9 mouse cellular contexts compared by ENCODE assay signal in genomic region chr9:46389741-46390140, GRCm38 (mm10).
DNase-seq lines count a peak whose midpoint lies in the region; ATAC-seq and TF ChIP-seq lines count a peak whose summit lies in the region.
"Had no signal": no experiment of that assay in that cellular context is flagged by ENCODE, and none has a peak within 500 bp of the region (broad histone marks: within the 10 kb centered on the region; RNA-seq: fewer than 3 reads in every experiment).

No protein-coding gene starts in this region.

- DNase-seq in lung, postnatal 0 days (ENCODE audit: low spot score): peak; percentile 12
- no peak for DNase-seq in lung, postnatal 10 days
- peak; percentile 74 for DNase-seq in forebrain, embryonic 14.5 days (ENCODE audit: low spot score)
- peak; percentile 63 to 69 for DNase-seq in kidney, postnatal 36 days
- no peak for DNase-seq in spleen, postnatal 4 days (ENCODE audit: low spot score in 2 of 2)
- DNase-seq in thymus, adult 2 months: no peak
- no peak for DNase-seq in urinary bladder, postnatal 36 days (ENCODE audit: low spot score in 2 of 2)

- no peak for TF ChIP-seq POLR2A in olfactory bulb, adult 2 months (IDR thresholded peaks at IDR 0.05; ENCODE audit: insufficient read depth, low read depth, low read length)
- TF ChIP-seq POLR2A in thymus, adult 2 months (IDR thresholded peaks at IDR 0.05; ENCODE audit: control insufficient read depth, extremely low read depth, insufficient read depth, low read length, poor library complexity): no peak

- ATAC-seq in lung, postnatal 0 days: no peak
- peak; percentile 43; the same call in 1 of the 2 replicates for ATAC-seq in forebrain, embryonic 14.5 days

- no peak for TF ChIP-seq CTCF in lung, postnatal 0 days (IDR thresholded peaks at IDR 0.05)
- no peak for TF ChIP-seq CTCF in olfactory bulb, adult 2 months (IDR thresholded peaks at IDR 0.05; ENCODE audit: insufficient read depth, low read depth, low read length)
- TF ChIP-seq CTCF in thymus, adult 2 months (IDR thresholded peaks at IDR 0.05; ENCODE audit: borderline replicate concordance, control insufficient read depth, extremely low read depth, insufficient read depth, low read length, poor library complexity): no peak

- H3K4me3 ChIP-seq in lung, postnatal 0 days (ENCODE audit: low read depth, low read length): peak overlapping the region; percentile 30
- H3K4me3 ChIP-seq in forebrain, embryonic 14.5 days (ENCODE audit: low read depth, low read length): peak overlapping the region; percentile 38
- 0 out of 2 replicates have a peak overlapping the region, but pooled peaks have one; percentile 13 for H3K4me3 ChIP-seq in olfactory bulb, adult 2 months (ENCODE audit: insufficient read depth, low read depth, low read length)
- H3K4me3 ChIP-seq in thymus, adult 2 months (ENCODE audit: control insufficient read depth, insufficient read depth, low read length): no peak overlapping the region

- TF ChIP-seq EP300 in lung, postnatal 0 days (IDR thresholded peaks at IDR 0.05): no peak

- H3K27me3 ChIP-seq in lung, postnatal 0 days (replicated peaks; ENCODE audit: insufficient read depth, low read length): no peaks in the 10 kb centered on the region
- H3K27me3 ChIP-seq in forebrain, embryonic 14.5 days (replicated peaks; ENCODE audit: control insufficient read depth, insufficient read depth, low read length): peaks cover 4% of the 10 kb centered on the region; the same call in 1 of the 2 replicates
- no peaks in the 10 kb centered on the region; the same call in 1 of the 2 replicates for H3K27me3 ChIP-seq in thymus, adult 2 months (ENCODE audit: control insufficient read depth, insufficient read depth, low read length)

- no peak overlapping the region for H3K9ac ChIP-seq in lung, postnatal 0 days (replicated peaks; ENCODE audit: low read depth)
- H3K9ac ChIP-seq in forebrain, embryonic 14.5 days (ENCODE audit: low read length): peak overlapping the region; percentile 77

- H3K27ac ChIP-seq in lung, postnatal 0 days (ENCODE audit: low read length): no peak overlapping the region
- H3K27ac ChIP-seq in forebrain, embryonic 14.5 days (ENCODE audit: low read depth, low read length): peak overlapping the region; percentile 72
- H3K27ac ChIP-seq in olfactory bulb, adult 2 months (ENCODE audit: insufficient read depth, low read depth, low read length): no peak overlapping the region
- no peak overlapping the region for H3K27ac ChIP-seq in thymus, adult 2 months (ENCODE audit: control insufficient read depth, insufficient read depth, low read length)
- H3K27ac ChIP-seq: macrophage had no signal

- WGBS in lung, postnatal 0 days: 6% methylated on average over 9 of the region's 9 CpGs
- 3% methylated on average over 9 of the region's 9 CpGs for WGBS in forebrain, embryonic 14.5 days
- WGBS in olfactory bulb, adult 2 months: 2% methylated on average over 9 of the region's 9 CpGs
- WGBS in thymus, adult 2 months: 13% methylated on average over 9 of the region's 9 CpGs

- H3K36me3 ChIP-seq in lung, postnatal 0 days (ENCODE audit: insufficient read depth, low read length): no peaks in the 10 kb centered on the region
- no peaks in the 10 kb centered on the region for H3K36me3 ChIP-seq in forebrain, embryonic 14.5 days (ENCODE audit: control insufficient read depth, insufficient read depth, low read length)
- H3K36me3 ChIP-seq in thymus, adult 2 months (ENCODE audit: control insufficient read depth, insufficient read depth, low read length): no peaks in the 10 kb centered on the region

- no peaks in the 10 kb centered on the region for H3K9me3 ChIP-seq in lung, postnatal 0 days (ENCODE audit: low read length)
- no peaks in the 10 kb centered on the region for H3K9me3 ChIP-seq in forebrain, embryonic 14.5 days (replicated peaks; ENCODE audit: control insufficient read depth, low read length)

- H3K4me1 ChIP-seq in lung, postnatal 0 days (ENCODE audit: insufficient read depth, low read depth, low read length): no peaks in the 10 kb centered on the region
- peaks cover 18% of the 10 kb centered on the region for H3K4me1 ChIP-seq in forebrain, embryonic 14.5 days (ENCODE audit: control insufficient read depth, insufficient read depth, low read length)
- peaks cover 28% of the 10 kb centered on the region for H3K4me1 ChIP-seq in olfactory bulb, adult 2 months (ENCODE audit: control insufficient read depth, insufficient read depth, low read length)
- no peaks in the 10 kb centered on the region for H3K4me1 ChIP-seq in thymus, adult 2 months (replicated peaks; ENCODE audit: control insufficient read depth, insufficient read depth, low read length)

- H3K4me2 ChIP-seq in lung, postnatal 0 days (replicated peaks; ENCODE audit: low read depth, low read length): peak overlapping the region; percentile 47
- H3K4me2 ChIP-seq in forebrain, embryonic 14.5 days (ENCODE audit: low read length): peak overlapping the region; percentile 50

Comparison
In these comparisons a context has a peak if more than half of its experiments do, and no peak if none do; other contexts are left out.
1. DNase-seq: peak in lung, postnatal 0 days (single experiment), forebrain, embryonic 14.5 days (single experiment) and kidney, postnatal 36 days (2 of 2); none in lung, postnatal 10 days (single experiment), spleen, postnatal 4 days (0 of 2), thymus, adult 2 months (single experiment) and urinary bladder, postnatal 36 days (0 of 2).